Mouse (Mus musculus) MEL-GATA-1-ER (cell line): ENCODE data around the gene Lyrm4.

Experiments used
- DNase-seq: peaks from one replicate; pipeline ENCODE4 v3.0.0-alpha.2; 2012; ENCODE audit warnings: low read depth; ENCODE audit errors: extremely low read depth

Gene Lyrm4

DNA sequence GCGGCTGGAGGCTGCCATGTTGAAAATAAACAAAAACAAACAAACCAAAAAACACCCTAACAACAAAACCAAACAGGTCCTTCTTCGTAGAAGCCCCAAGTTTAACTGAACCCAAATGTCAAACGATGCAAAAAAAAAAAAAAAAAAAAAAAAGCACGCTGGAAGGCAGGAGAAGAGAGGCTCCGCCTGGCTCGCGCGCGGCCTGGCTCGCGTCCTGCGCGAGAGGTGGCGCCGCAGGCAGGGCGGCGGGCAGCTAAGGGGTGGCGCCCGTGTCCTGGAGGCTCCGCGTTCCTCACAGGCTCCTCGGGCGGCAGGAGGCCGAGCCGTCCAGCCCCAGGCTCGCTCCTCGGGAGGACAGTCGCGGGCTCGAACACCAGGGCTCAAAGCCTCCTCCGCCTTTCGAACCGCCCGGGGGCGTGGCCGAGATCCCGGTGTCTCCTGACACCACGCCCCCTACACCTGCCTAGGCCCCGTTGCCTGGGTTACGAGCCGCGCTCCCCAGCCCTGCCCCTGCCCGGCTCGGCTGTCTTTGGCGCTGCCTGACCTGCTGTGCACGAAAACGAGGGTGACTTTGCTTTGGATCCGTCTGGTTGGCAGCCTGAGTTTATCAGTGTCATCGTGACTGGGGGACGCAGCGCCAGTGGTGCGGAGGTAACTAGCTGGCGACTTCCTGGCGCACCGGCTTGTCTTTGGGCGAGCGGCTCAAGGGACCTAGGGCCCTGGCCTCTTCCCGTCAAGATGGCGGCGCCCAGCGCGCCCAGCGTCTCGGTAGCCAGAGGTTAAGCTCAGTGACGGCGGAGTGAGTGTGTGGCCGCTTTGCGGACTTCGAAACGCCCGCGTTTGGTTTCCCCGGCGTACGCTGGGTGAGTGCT is at the start of gene Lyrm4, which contains the start of gene Fars2:
Gene Lyrm4 (minus strand): TSS at position 384 of the 872 bp plus-strand sequence.
Gene Fars2 (plus strand): TSS at position 270 of the 872 bp plus-strand sequence.
- DNase-seq: peak; percentile 64

DNA sequence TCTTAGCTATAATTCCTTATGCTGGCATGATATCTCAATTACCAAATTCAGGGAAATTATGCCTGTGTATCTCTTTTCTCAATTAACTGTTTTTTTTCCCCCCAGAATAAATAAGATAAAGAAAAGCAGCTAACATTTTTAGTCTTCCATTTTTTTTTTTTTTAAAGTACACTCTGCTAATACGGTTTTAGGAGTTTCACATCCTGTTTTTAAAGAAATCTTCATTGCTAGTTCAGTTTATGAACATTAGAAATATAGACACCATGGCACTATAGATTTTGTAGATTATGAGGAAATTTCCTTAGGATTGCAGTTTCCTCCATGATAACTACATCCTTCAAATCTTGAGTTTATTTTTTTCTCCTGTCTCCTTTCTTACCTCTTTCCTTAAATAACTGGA is 46.6 kb upstream of the Lyrm4 start:
- DNase-seq: no peak

DNA sequence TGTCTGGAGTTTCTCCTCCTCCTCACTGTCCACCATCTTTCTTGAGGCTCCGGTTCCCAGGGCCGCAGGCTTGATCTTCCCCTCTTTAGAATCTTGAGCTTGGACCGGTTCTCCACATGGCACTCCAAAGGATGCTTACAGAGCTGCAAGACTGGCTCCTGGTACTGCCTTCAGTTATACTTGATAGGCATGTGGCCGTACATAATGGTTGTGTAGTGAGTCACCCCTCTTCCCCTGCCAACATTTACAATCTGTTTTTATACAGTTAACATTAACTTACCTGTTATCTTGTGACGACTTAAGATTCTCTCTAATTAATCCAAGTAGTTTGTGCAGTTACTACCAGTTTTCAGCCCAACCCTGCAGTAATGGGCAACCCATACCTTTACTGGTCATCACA is 46.1 kb upstream of the Lyrm4 start:
- DNase-seq: no peak

DNA sequence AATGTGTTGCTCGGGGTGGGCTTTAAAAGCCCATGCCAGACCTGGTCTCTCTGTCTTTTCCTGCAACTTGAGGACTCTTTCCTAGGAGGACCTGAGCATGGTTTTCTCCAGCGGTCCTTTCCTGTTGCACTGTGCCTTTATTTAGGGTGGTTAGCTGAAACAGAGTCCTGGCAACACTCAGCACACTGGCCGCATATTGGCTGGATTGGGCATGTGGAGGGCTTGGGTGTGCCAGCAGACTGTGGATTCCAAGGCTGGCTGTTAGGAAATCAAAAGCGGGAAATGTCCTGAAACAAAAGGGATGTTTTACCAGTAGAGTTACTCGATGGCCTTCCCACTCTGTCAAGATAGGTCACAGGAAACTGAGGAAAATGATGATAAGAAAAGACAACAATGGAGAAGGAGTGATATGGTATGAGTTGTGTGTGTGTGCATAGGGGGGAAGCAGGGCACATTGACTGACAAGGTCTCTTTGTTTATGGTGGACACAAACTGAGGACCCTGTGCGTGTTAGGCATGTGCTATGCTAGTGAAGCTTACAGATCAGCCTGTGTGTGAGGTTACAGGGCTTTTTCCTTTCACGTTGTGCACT is 39.1 kb upstream of the Lyrm4 start:
- no peak for DNase-seq

DNA sequence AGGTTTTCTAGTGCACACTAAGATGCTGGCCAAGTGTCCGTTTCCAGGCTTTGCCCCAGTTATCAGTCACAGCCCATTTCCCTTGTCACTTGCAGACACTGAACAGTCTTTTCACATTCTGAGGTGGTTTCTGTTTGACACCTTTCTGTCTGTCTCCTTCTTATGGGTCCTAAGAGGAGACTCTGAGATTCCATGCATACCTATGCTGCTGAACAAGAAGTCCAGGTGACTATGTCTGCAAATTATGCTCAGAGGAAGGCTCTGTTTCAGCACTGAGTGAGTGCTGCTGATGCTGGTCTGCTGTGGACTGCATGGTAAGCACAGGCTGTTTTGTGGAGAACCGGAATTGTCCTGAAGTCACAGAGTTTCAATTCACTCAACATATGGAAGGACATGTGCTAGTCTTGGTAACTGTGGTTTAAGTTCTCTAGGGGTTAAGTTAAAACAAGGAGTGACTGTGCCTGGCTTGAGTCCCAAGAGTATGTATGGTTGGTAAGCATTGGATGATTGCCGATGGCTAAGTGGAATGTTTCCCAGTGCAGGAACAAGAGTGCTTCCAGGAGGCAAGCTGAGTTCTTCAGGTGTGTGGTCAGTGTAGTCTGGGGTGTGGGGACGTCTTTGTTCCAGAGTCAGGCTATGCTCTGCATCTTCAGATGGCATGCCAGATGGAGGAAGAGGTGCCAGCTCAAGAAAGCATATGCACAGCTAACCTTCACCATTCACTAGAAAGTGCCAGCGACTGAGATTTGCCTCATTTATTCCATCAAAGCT is 35.6 kb upstream of the Lyrm4 start:
- DNase-seq: no peak

DNA sequence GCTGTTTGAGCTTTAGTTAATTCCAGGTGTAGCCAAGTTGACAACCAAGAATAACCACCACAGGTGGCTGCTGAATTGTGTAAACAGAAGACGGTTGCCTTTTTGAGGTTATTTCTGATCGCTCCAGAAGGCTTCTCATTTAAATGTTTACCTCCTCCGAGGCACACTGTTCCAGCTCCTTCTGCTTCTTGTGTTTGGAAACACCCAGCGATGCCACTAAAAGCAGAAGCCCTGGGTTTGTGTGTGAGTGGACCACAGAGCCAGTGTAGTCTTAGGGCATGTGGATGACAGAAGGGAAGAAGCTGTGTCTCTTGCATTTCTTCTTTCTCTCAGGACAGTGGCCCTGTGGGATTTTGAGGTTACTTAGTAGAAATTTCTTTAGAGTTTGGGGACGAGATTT is 32.9 kb upstream of the Lyrm4 start:
- DNase-seq: no peak

DNA sequence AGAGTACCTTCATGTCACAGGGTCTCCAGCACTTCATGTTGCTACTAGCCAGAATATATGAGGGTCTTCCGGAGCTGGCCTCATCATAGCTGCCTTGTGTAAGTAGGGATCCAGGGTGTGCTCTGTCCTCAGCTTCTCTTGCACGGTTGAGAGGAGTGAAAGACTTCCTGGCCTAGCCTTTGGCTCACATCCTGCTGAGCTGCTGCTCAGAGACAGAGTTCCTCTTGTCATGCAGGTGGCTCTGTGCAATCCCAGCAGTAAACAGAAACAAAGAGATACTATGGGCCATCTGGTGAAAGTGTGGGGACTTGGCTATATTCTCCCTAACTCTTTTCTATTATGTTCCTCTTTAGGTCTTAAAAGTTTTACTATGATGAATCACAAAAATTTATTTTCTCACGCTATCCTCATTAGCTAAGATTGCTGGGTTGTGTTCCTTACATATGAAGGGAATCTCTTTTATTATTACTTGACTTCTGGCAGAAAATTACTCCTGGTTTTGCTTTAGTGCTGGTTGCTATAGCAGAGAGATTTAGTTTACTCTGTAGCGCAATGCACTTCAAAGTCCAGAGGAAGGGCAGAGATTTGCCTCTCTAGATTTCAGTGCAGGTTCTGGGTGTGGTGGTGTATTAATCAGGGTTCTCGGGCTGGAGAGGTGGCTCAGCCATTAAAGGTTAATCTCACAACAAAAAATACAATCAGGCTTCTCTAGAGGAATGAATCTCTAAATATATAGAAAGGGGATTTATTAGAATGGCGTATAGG is 32.0 kb upstream of the Lyrm4 start:
- no peak for DNase-seq

DNA sequence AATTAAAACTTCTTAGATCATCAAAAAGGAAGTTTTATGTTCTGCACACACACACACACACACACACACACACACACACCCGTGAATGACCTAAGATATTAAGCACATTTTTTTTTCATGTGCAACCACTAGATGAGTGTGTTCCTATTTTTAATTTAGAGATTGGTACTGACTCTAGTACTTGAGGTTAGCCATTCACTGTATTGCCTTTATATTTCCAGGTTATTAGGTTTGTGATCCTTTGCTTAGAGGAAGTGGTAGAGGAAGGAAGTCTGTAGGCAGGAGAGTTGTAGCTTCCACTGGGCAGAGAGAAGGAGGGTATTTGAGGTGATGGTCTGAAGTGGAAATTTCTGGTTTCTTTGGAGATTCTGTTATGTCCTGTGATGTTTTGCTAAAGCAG is 28.3 kb upstream of the Lyrm4 start:
- no peak for DNase-seq

DNA sequence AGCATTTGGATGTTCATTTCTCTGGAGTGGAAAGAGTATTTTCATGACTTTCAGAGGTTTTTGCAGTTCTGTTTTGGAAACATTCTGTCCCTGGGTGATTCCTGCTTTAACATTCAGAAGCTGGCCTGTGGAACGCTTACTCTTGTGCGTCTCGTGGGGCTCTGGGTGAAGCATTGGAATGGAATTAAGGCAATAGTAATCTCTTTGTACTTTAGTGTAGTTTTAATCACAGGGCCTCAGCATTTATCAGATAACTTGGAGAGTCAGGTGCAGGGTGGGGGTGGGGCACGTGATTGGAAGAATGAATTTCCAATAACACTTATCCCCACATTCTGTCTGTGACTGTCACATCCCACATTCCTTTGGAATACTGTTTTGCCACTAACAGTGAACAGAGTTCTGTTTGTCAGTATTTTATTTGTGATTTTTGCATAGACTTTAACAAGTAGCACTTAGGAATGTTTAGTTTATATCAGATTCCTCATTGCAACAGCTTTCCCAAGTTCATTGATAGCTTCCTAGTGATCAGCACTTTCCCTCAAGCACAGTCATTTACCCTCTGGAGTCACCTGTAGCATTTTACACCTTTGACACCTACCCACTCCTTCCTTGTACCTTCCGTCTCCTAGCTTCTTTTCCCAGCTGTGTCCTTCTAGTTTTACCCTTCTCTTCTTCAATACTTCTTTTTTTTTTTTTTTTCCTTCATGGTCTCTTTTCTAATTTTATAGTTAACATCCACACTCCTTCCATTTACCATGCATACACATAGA is 23.1 kb upstream of the Lyrm4 start:
- DNase-seq: no peak

DNA sequence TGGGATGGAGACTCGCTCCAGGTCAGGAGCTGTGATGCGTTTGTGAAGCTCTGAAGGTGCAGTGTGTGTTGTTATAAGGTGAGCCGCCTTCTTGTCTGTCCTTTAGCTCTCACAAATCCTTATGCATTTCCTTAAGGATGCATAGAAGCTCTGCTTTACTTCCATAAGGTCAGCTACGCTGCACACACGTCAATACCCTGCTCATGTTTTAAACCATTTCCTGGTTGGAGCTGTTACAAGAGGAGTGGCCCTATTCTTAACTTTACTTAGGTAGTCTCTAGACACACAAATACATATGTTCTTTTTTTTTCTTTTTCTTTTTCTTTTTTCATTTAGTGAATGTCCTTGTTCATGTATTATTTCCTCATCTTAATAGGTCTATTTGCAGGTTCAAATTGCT is 22.4 kb upstream of the Lyrm4 start:
- DNase-seq: no peak

DNA sequence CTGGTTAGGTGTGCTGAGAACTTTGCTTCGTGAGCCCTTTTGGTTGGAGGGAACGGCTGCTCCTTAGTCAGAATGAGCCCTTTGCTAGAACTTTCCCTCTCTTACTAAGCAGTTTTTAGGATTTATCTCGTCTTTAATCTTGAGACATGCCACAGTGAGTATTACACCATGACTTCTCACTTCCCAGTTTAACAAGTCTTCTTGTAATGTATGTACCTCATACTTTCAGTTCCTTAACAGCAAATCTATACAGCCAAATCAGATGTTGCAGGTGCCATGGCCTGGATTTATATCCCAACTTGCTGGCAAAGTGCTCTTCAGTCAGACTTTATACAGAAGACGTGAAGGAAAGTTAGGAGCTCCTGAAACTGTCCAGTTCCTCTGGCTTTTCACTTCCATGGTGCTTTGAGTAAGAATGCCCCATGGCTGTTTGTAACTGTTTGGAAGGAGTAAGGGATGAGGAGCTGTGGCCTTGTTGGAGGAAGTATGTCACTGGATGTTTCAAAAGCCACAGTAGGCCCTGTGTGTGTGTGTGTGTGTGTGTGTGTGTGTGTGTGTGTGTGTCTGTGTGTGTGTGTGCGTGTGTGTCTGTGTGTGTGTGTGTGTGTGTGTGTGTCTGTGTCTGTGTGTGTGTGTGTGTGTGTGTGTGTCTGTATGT is 14.8 kb upstream of the Lyrm4 start:
- no peak for DNase-seq

DNA sequence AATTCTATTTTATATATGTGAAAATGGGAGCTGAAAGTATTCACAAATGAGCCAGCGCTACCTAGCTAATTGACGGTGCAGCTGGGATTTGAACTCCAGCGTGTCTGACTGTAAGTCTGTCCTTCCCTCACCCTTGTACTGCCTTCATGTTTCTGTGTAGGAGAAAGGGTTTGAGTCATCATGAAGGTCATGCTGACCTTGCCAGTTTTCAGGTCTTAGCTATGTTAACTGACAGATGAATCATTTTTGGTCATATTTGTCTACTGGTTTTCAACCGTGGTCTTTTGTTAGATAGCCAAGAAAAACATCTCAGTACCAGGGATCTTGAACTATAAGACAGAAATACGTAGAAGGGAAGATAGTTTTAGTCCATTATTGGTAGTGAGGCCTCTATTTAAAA is 14.1 kb upstream of the Lyrm4 start:
- no peak for DNase-seq

DNA sequence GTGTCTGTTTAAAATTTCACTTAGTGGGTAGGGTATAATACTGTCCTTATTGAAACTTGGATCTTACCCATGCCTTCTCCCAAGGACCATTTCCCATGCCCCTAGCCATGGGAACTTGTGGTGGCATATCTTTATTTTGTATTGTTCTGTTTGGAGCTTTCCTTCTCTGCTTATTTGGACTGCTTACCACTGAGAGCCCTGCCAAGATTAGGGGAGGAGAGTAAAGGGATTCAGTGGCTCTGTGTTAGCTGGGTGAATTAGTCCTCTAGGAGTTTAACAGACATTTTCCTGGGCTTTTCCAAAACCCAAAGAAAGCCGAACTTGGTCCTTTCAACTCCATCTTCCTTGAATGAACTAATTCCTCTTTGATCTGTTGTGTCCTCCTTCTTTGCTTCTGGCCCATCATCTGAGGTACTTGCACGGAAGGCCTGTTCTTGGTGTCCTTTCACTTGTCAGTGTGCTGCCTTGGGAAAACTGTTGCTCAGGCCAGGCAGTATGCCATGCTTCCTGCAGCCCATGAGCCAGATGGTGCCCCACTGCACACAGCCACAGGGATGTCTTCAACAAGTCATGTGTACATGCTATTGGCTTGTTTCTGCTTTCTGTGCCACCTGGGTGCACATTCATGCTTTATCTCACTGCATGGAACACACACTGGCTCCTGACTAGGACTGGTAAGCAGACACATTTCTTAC is 12.2 kb upstream of the Lyrm4 start:
- no peak for DNase-seq

DNA sequence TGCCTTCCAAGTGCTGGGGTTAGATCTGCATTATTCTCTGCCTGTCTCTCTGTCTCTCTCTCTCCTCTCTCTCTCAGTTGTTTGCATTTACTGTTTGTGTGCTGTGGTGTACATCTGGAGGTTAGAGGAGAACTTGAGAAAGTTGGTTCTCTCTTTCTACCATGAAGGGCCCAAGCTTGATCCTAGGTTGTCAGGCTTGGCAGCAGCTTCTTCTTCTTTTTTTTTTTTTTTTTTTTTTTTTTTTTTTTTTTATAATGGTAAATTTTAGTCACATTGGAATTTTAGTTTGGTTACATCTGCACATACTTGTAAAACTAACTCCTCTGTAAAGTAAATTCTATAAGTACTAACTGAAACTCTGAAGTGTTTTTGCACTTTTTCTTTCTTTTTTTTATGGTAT is 3.3 kb upstream of the Lyrm4 start:
- no peak for DNase-seq

DNA sequence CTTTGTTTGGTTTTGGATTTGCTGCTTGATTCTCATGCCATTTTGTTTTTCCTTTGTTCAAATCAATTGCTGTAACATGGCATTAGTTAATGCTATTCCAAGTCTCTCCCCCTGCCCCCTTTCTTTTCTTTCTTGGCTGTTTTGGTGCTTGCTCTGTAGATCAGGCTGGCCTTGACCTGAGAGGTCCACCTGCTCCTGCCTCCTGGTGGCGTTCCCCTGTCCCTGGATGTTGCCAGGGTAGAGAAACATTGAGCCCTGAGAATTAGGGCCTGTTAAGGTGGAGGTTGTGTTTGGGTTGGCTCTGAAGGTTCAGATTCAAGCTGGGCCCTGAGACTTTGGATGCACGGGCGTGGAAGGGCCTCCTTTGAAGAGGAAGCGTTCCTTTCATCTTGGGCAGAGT is 2.4 kb upstream of the Lyrm4 start:
- no peak for DNase-seq

DNA sequence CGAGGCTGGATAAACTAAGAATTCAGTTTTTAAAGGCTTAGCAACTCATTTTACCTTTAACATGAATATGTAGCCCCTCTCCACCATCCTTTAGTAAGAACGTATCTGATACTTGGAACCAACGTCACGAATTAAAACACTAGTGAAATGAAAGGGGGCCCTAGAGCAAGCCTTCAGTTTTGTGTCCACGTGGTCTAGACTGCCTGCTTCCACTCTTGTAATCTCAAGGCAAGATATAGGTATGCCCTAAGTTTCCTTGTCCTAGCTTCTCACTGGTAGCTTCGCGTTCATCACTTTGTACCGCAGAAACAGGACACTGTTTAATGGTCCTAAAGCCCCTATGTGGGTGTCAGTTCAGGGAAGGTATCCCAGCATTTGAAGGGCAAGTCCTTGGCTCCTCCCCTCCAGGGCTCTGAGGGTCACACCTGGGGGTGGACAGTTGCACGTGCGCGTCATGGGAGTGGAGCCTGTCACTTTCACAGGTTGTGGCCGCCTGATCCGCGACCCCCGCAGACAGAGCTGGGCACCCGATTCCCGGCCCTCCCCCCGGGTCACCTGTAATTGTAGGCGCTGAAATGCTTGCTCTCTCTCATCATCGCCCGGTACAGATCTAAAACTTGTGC is 695 bp downstream of the Lyrm4 start:
- peak; percentile 36 for DNase-seq

DNA sequence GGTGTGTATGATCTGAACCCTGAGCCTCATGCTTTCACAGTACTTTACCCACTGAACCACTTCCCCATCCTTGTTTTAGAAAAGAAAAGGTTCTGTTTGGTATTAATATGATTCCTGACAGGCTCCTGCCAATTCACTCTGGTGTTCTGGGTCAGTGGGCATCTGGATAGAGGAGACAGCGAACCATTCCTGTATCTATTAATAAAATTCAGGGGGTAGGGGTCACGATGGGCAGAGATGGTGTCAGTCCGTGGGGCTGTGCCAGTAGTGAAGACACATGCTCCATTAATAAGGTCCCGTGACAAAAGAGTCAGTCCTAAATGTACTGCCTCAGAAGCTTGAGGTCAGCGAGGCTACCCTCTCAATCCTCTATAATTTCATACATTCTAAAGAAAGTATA is 4.1 kb downstream of the Lyrm4 start:
- DNase-seq: no peak

DNA sequence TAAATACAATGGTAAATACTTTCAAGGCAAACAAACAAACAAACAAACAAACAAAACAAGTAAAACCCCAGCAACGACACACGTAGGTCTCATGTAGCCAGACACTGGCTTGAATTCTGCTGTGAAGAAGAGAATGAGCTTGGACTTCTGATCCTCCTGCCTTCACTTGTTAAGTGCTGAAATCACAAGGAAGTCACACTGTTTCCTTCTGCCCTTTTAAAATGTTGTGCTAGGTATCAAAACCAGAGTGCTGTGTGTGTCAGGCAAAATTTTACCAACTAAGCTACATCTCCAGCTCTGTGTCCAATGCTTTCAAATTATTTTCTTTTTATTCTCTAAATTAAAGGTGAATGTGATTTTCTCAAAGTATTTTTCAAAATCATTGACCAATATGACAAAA is 6.0 kb downstream of the Lyrm4 start:
- DNase-seq: no peak

DNA sequence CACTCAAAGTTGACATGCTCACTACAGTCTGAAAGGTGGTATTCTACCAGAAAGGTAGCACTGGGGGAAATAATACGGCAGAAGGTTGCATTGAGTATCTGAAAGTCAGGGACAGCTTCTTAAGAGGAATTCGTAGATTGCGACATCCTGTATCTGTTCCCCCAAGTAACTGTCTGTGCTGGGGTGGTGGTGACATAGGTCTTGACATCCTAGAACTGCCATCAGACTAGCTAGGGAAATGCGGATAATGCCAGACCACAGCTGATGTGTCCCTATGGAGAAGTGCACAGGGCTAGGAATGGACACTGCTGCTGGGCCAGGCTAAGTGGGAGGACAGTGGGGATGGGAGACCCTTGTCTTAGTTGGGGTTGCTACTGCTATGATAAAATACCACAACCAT is 8.8 kb downstream of the Lyrm4 start:
- no peak for DNase-seq
